Mouse (Mus musculus) natural killer cell, adult 2 months (primary cell): ENCODE data around the gene Krt80.
A peak's percentile ranks its signal among the peaks of the same experiment; 100 is the strongest.

Experiments
- DNase-seq, 2 experiments: peaks; one replicate each; pipeline ENCODE4 v3.0.0; 2022; ENCODE audit warnings: low spot score in 2 of 2

Krt80 gene

GRCm38 (mm10) chr15:101374879-101375278, 4.9 kb upstream of the Krt80 start:
- DNase-seq, result no peak

- no peak for DNase-seq
These were observed 3.4 kb upstream of the Krt80 start for GRCm38 (mm10) chr15:101373286-101373898.

GRCm38 (mm10) chr15:101372131-101372977, 2.4 kb upstream of the Krt80 start:
- DNase-seq, result no peak

GRCm38 (mm10) chr15:101371141-101371985, 1.4 kb upstream of the Krt80 start:
- DNase-seq, result no peak

- DNase-seq, result no peak
These were observed 421 bp downstream of the Krt80 start for GRCm38 (mm10) chr15:101369382-101370100.

GRCm38 (mm10) chr15:101368502-101369381, 1.2 kb downstream of the Krt80 start:
- no peak for DNase-seq

- no peak for DNase-seq
These were observed 1.9 kb downstream of the Krt80 start for GRCm38 (mm10) chr15:101368015-101368414.

- DNase-seq, result no peak
These were observed 2.5 kb downstream of the Krt80 start for GRCm38 (mm10) chr15:101367497-101367896.

- no peak for DNase-seq
These were observed 3.0 kb downstream of the Krt80 start for GRCm38 (mm10) chr15:101366926-101367325.

GRCm38 (mm10) chr15:101366482-101366881, 3.5 kb downstream of the Krt80 start:
- DNase-seq, result no peak

GRCm38 (mm10) chr15:101365721-101366120, 4.2 kb downstream of the Krt80 start:
- DNase-seq, result no peak

GRCm38 (mm10) chr15:101364891-101365671, 4.9 kb downstream of the Krt80 start:
- no peak for DNase-seq

- no peak for DNase-seq
These were observed 5.5 kb downstream of the Krt80 start for GRCm38 (mm10) chr15:101364425-101364824.

- no peak for DNase-seq
These were observed 6.0 kb downstream of the Krt80 start for GRCm38 (mm10) chr15:101363933-101364332.

GRCm38 (mm10) chr15:101362393-101363010, 7.5 kb downstream of the Krt80 start:
- peak in 1 of 2 experiments; percentile 46 for DNase-seq

- DNase-seq, result no peak
These were observed 14.6 kb downstream of the Krt80 start for GRCm38 (mm10) chr15:101355382-101355786.

- no peak for DNase-seq
These were observed 17.1 kb downstream of the Krt80 start for GRCm38 (mm10) chr15:101352706-101353465.

GRCm38 (mm10) chr15:101352047-101352446, 17.9 kb downstream of the Krt80 start:
- DNase-seq, result no peak
